ENCODE assay signal across 12 mouse cellular contexts in the genomic region with DNA sequence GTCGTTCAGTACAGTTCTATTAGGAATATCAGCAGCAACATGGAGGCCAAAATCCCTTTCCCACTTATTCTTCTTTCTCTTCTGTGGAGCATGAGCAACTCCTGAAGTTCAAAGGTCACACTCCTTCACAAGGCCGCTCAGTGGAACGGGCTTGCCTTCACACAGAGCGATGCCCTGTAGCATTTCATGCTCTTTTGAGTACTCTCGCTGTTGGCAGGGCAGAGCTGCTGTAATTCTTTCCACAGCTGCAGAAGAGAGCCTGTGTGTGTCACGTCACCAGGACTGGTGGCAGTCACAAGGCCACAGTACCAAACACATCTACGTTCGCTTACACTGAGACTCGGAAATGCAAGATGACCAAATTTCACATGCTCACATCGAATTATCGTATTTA. TPM values are rescaled to one million over a fixed set of nuclear protein-coding genes. Genes with fewer than 3 reads are reported as not detected.
DNase-seq lines count a peak whose midpoint lies in the region; ATAC-seq and TF ChIP-seq lines count a peak whose summit lies in the region.
"Had no signal": no experiment of that assay in that cellular context is flagged by ENCODE, and none has a peak within 500 bp of the region (broad histone marks: within the 10 kb centered on the region; RNA-seq: fewer than 3 reads in every experiment).

No protein-coding gene starts in this region.

- H3K27ac ChIP-seq in gastrocnemius, adult 2 months: no peak overlapping the region
- peak overlapping the region; percentile 14; the same call in 1 of the 2 replicates for H3K27ac ChIP-seq in layer of hippocampus, adult 2 months
- peak overlapping the region; percentile 45; the same call in 1 of the 2 replicates for H3K27ac ChIP-seq in embryonic facial prominence, embryonic 10.5 days (replicated peaks)
- H3K27ac ChIP-seq in limb, embryonic 15.5 days: peak overlapping the region; percentile 82
- H3K27ac ChIP-seq in liver, embryonic 11.5 days (ENCODE audit: low read depth, low read length): no peak overlapping the region
- H3K27ac ChIP-seq: macrophage had no signal

- H3K9ac ChIP-seq in limb, embryonic 15.5 days: no peak overlapping the region
- no peak overlapping the region for H3K9ac ChIP-seq in liver, embryonic 11.5 days (ENCODE audit: low read depth, low read length)

- H3K4me1 ChIP-seq in embryonic facial prominence, embryonic 10.5 days: peaks cover 38% of the 10 kb centered on the region
- H3K4me1 ChIP-seq in limb, embryonic 15.5 days: peaks cover 15% of the 10 kb centered on the region
- H3K4me1 ChIP-seq in liver, embryonic 11.5 days (replicated peaks; ENCODE audit: control insufficient read depth, insufficient read depth, low read length): 0 out of 2 replicates have a peak, but pooled peaks cover 2% of the 10 kb centered on the region

- peak; percentile 77 for ATAC-seq in limb, embryonic 15.5 days (ENCODE audit: insufficient number of reproducible peaks, low FRiP score, low TSS enrichment, low read depth)
- no peak for ATAC-seq in liver, embryonic 11.5 days (replicated peaks; ENCODE audit: low FRiP score)
- ATAC-seq in erythroid progenitor cell, adult 5-6 weeks (replicated peaks; ENCODE audit: low FRiP score, poor library complexity, severe bottlenecking): no peak
- ATAC-seq: CD4-positive, CD25-positive, alpha-beta regulatory T cell, adult 4 months; hindbrain, embryonic 16.5 days had no signal

- 66% methylated on average over 11 of the region's 11 CpGs for whole genome bisulfite sequencing in embryonic facial prominence, embryonic 10.5 days
- WGBS in limb, embryonic 15.5 days: 51% methylated on average over 11 of the region's 11 CpGs
- WGBS in liver, embryonic 11.5 days: 87% methylated on average over 11 of the region's 11 CpGs

- H3K36me3 ChIP-seq in embryonic facial prominence, embryonic 10.5 days (replicated peaks): no peaks in the 10 kb centered on the region
- H3K36me3 ChIP-seq in limb, embryonic 15.5 days: no peaks in the 10 kb centered on the region
- no peaks in the 10 kb centered on the region for H3K36me3 ChIP-seq in liver, embryonic 11.5 days (ENCODE audit: control insufficient read depth, insufficient read depth, low read length)

- no peak for TF ChIP-seq CTCF in gastrocnemius, adult 2 months (IDR thresholded peaks at IDR 0.05)
- TF ChIP-seq CTCF in layer of hippocampus, adult 2 months (conservative IDR thresholded peaks at IDR 0.05): no peak

- intact Hi-C loops in gastrocnemius, adult 2 months (cut with DNase I): no loop called here

- DNase-seq in gastrocnemius, adult 2 months: peak; percentile 26
- no peak for DNase-seq in gastrocnemius, adult 18-20 months (ENCODE audit: low spot score)
- DNase-seq in layer of hippocampus, adult 2 months (ENCODE audit: low spot score in 2 of 2): no peak
- DNase-seq in layer of hippocampus, postnatal 36 days: no peak
- no peak for DNase-seq in embryonic facial prominence, embryonic 10.5 days (ENCODE audit: low spot score)
- DNase-seq in liver, embryonic 11.5 days (ENCODE audit: low spot score): no peak
- DNase-seq: right cerebral cortex, postnatal 14 days had no signal

- H3K27me3 ChIP-seq in embryonic facial prominence, embryonic 10.5 days (replicated peaks; ENCODE audit: low read depth, poor library complexity, severe bottlenecking): no peaks in the 10 kb centered on the region
- no peaks in the 10 kb centered on the region for H3K27me3 ChIP-seq in limb, embryonic 15.5 days
- no peaks in the 10 kb centered on the region for H3K27me3 ChIP-seq in liver, embryonic 11.5 days (replicated peaks; ENCODE audit: control insufficient read depth, insufficient read depth, low read length)

- no peak overlapping the region for H3K4me3 ChIP-seq in gastrocnemius, adult 2 months
- H3K4me3 ChIP-seq in layer of hippocampus, adult 2 months: no peak overlapping the region
- H3K4me3 ChIP-seq in embryonic facial prominence, embryonic 10.5 days: no peak overlapping the region
- H3K4me3 ChIP-seq in limb, embryonic 15.5 days: no peak overlapping the region
- H3K4me3 ChIP-seq in liver, embryonic 11.5 days (ENCODE audit: low read depth, low read length): no peak overlapping the region

- H3K9me3 ChIP-seq in embryonic facial prominence, embryonic 10.5 days: no peaks in the 10 kb centered on the region
- no peaks in the 10 kb centered on the region for H3K9me3 ChIP-seq in limb, embryonic 15.5 days
- H3K9me3 ChIP-seq in liver, embryonic 11.5 days (ENCODE audit: control insufficient read depth, low read length): no peaks in the 10 kb centered on the region

- H3K4me2 ChIP-seq in limb, embryonic 15.5 days: no peak overlapping the region
- no peak overlapping the region for H3K4me2 ChIP-seq in liver, embryonic 11.5 days

RNA-seq across cellular contexts. Expression of a gene that starts 21.2 kb away (rescaled TPM):
- total RNA-seq in gastrocnemius, adult 2 months (2021): 1 to 10 TPM; 2.9 to 5.4 TPM
- 1 to 10 TPM; 1.9 to 2.3 TPM for total RNA-seq in gastrocnemius, adult 18-20 months (2021)
- total RNA-seq in layer of hippocampus, adult 2 months (2021): 10 to 100 TPM; 13.6 to 17.5 TPM
- 10 to 100 TPM; 12.0 to 16.3 TPM for total RNA-seq in layer of hippocampus, postnatal 36 days (2021)
- 2.9 and 3.1 TPM in 2 replicates for polyA plus RNA-seq in embryonic facial prominence, embryonic 10.5 days (2016; fragmentation: Nextera tagmentation; extraction: Ambion mirVana)
- 4.3 TPM in 2 replicates for polyA plus RNA-seq in limb, embryonic 15.5 days (2015; fragmentation: Nextera tagmentation; extraction: Ambion mirVana)
- 0.77 and 1.2 TPM in 2 replicates for polyA plus RNA-seq in liver, embryonic 11.5 days (2014; fragmentation: Nextera tagmentation; extraction: Ambion mirVana)
- not detected in 2 replicates for total RNA-seq in erythroid progenitor cell, adult 5-6 weeks (2015; ENCODE audit: low replicate concordance)
- not detected in 2 replicates for total RNA-seq in erythroid progenitor cell, adult 5-6 weeks (2017; ENCODE audit: low replicate concordance)
- polyA plus RNA-seq: CD4-positive, CD25-positive, alpha-beta regulatory T cell, adult 4 months; macrophage had no signal

Comparison
In these comparisons a context has a peak if more than half of its experiments do, and no peak if none do; other contexts are left out.
1. H3K27ac ChIP-seq: peak in layer of hippocampus, adult 2 months (single experiment), embryonic facial prominence, embryonic 10.5 days (single experiment) and limb, embryonic 15.5 days (single experiment); none in gastrocnemius, adult 2 months (single experiment) and liver, embryonic 11.5 days (single experiment).